Comparison of ENCODE assay signal across 9 mouse cellular contexts in the genomic region with DNA sequence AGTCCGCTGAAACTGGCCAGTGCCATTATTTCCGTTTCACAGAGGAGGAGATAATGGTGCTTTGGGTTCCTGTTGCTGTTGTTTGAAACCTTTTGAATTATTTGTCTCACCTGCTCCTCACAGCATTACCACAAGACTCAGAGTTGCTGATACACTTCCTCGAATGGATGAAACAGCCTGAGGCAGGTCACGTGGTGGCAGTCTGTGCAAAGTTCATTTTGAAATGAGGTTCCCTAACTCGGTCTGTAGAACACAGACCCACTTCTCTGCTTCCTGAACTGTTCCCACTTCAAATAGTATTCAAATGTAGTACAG. TPM values are rescaled to one million over a fixed set of nuclear protein-coding genes. Genes with fewer than 3 reads are reported as not detected.
DNase-seq lines count a peak whose midpoint lies in the region; ATAC-seq and TF ChIP-seq lines count a peak whose summit lies in the region.
"Had no signal": no experiment of that assay in that cellular context is flagged by ENCODE, and none has a peak within 500 bp of the region (broad histone marks: within the 10 kb centered on the region; RNA-seq: fewer than 3 reads in every experiment).

No protein-coding gene starts in this region.

- peak overlapping the region; percentile 76 for H3K27ac ChIP-seq in bone marrow, adult 2 months (ENCODE audit: control insufficient read depth, insufficient read depth, low read depth, low read length, poor library complexity)
- H3K27ac ChIP-seq in heart, embryonic 14.5 days (replicated peaks in 1 of 2; ENCODE audit: control insufficient read depth in 1 of 2, insufficient read depth in 1 of 2, low read depth in 2 of 2, low read length in 2 of 2) = peak overlapping the region; percentile 42 to 66; a peak in 3 of 4 replicates

- H3K27me3 ChIP-seq in heart, embryonic 14.5 days (ENCODE audit: control insufficient read depth, insufficient read depth, low read length) = no peaks in the 10 kb centered on the region
- H3K27me3 ChIP-seq in megakaryocyte, embryonic 14.5 days (replicated peaks) = peaks cover 6% of the 10 kb centered on the region
- H3K27me3 ChIP-seq: CH12.LX had no signal

- 1% methylated on average over 5 of the region's 5 CpGs for WGBS in bone marrow, adult 2 months
- 17% methylated on average over 5 of the region's 5 CpGs for WGBS in heart, embryonic 14.5 days

- ATAC-seq in heart, embryonic 14.5 days (ENCODE audit: insufficient number of reproducible peaks, insufficient read depth, low FRiP score, low read depth) = no peak

- peak overlapping the region; percentile 97 for H3K4me2 ChIP-seq in heart, embryonic 14.5 days (ENCODE audit: low read length)

- H3K36me3 ChIP-seq in heart, embryonic 14.5 days (ENCODE audit: control insufficient read depth, insufficient read depth, low read length) = no peaks in the 10 kb centered on the region
- H3K36me3 ChIP-seq in megakaryocyte, embryonic 14.5 days (replicated peaks; ENCODE audit: low read length) = peaks cover 2% of the 10 kb centered on the region

- H3K9ac ChIP-seq in heart, embryonic 14.5 days (ENCODE audit: low read length) = peak overlapping the region; percentile 77

- H3K9me3 ChIP-seq in heart, embryonic 14.5 days (ENCODE audit: control insufficient read depth, low read length) = no peaks in the 10 kb centered on the region
- H3K9me3 ChIP-seq in megakaryocyte, embryonic 14.5 days = peaks cover 12% of the 10 kb centered on the region

- no peak for TF ChIP-seq CTCF in bone marrow, adult 2 months (IDR thresholded peaks at IDR 0.05; ENCODE audit: control insufficient read depth, insufficient read depth, low read length)

- TF ChIP-seq POLR2A in bone marrow, adult 2 months (IDR thresholded peaks at IDR 0.05; ENCODE audit: borderline replicate concordance, control insufficient read depth, low read depth, low read length) = no peak

- peaks cover 1% of the 10 kb centered on the region; the same call in 1 of the 2 replicates for H3K4me1 ChIP-seq in bone marrow, adult 2 months (ENCODE audit: control insufficient read depth, insufficient read depth, low read length)
- peaks cover 3 to 4% of the 10 kb centered on the region in 2 experiments; a peak in 2 of 4 replicates for H3K4me1 ChIP-seq in heart, embryonic 14.5 days (ENCODE audit: control insufficient read depth in 2 of 2, insufficient read depth in 2 of 2, low read length in 2 of 2)
- peaks cover 44% of the 10 kb centered on the region for H3K4me1 ChIP-seq in megakaryocyte, embryonic 14.5 days

- H3K4me3 ChIP-seq in bone marrow, adult 2 months (replicated peaks; ENCODE audit: control insufficient read depth, low read depth, low read length) = peak overlapping the region; percentile 69
- peak overlapping the region; percentile 66 to 80 for H3K4me3 ChIP-seq in heart, embryonic 14.5 days (ENCODE audit: control insufficient read depth in 1 of 2, insufficient read depth in 1 of 2, low read depth in 1 of 2, low read length in 2 of 2)
- peak overlapping the region; percentile 95 for H3K4me3 ChIP-seq in megakaryocyte, embryonic 14.5 days (replicated peaks)

- peak; percentile 15 for DNase-seq in adrenal gland, postnatal 14 days
- DNase-seq in adrenal gland, adult 8-10 months = no peak
- peak; percentile 82 to 85 for DNase-seq in kidney, postnatal 36 days
- peak; percentile 38 to 61 for DNase-seq in thymus, adult 18-20 months
- DNase-seq in ovary, postnatal 10 days (ENCODE audit: low spot score) = no peak

RNA-seq across cellular contexts. Expression of a gene that starts 0.8 kb away (rescaled TPM):
- total RNA-seq in adrenal gland, postnatal 14 days (2021) = 1.2 and 3.5 TPM in 2 replicates
- total RNA-seq in adrenal gland, adult 8-10 months (2022) = 1 to 10 TPM in 1 of 4 experiments, under 1 TPM in 3; 0.59 to 2.6 (median 0.85) TPM
- 0.85 TPM in 1 of 2 replicates, not detected in the other for polyA plus RNA-seq in bone marrow, adult 2 months (2011; ENCODE audit: insufficient read depth, insufficient read length, low replicate concordance, missing spikeins)
- 0.28 and 0.50 TPM in 2 replicates for polyA plus RNA-seq in heart, embryonic 14.5 days (2014; fragmentation: Nextera tagmentation; extraction: Ambion mirVana)
- polyA plus RNA-seq in megakaryocyte, embryonic 14.5 days (2012; ENCODE audit: insufficient read depth, low replicate concordance) = not detected in 2 replicates
- total RNA-seq: CH12.LX had no signal

RNA-seq across cellular contexts. Expression of a gene that starts 57.5 kb away (rescaled TPM):
- total RNA-seq in adrenal gland, postnatal 14 days (2021) = 32.7 and 37.4 TPM in 2 replicates
- 10 to 100 TPM; 29.4 to 56.4 (median 41.4) TPM for total RNA-seq in adrenal gland, adult 8-10 months (2022)
- polyA plus RNA-seq in bone marrow, adult 2 months (2011; ENCODE audit: insufficient read depth, insufficient read length, low replicate concordance, missing spikeins) = 1.4 and 3.7 TPM in 2 replicates
- 39.2 and 42.9 TPM in 2 replicates for polyA plus RNA-seq in heart, embryonic 14.5 days (2014; fragmentation: Nextera tagmentation; extraction: Ambion mirVana)
- 0.04 TPM in 1 of 2 replicates, not detected in the other for polyA plus RNA-seq in megakaryocyte, embryonic 14.5 days (2012; ENCODE audit: insufficient read depth, low replicate concordance)
- total RNA-seq: CH12.LX had no signal

Comparison
In these comparisons a context has a peak if more than half of its experiments do, and no peak if none do; other contexts are left out.
1. DNase-seq: peak in adrenal gland, postnatal 14 days (single experiment), kidney, postnatal 36 days (2 of 2) and thymus, adult 18-20 months (2 of 2); none in adrenal gland, adult 8-10 months (single experiment) and ovary, postnatal 10 days (single experiment).
2. Peak in every context shown above with its lines, with median percentiles within 50 percentile points of each other: H3K4me3 ChIP-seq.